Mouse (Mus musculus) kidney, embryonic 14.5 days (tissue): Measurements from ENCODE around the gene Spryd3. TPM values are rescaled to one million over a fixed set of nuclear protein-coding genes. Genes with fewer than 3 reads are reported as not detected.

Source experiments
- ATAC-seq: fragments of 200-750 bp; cut with Nextera tagmentation; 2 replicates; pipeline ENCODE4 v1.8.0; 2017; ENCODE audit warnings: moderate number of reproducible peaks, mild to moderate bottlenecking, moderate TSS enrichment, moderate library complexity; ENCODE audit not compliant: low FRiP score, low TSS enrichment
- H3K27ac ChIP-seq: fragments of 300-500 bp; sonication (generic); 2 replicates; pipeline ENCODE4 v1.5.1; 2014; ENCODE audit warnings: low read depth, mild to moderate bottlenecking, low read length, moderate library complexity, mixed read lengths
- H3K27me3 ChIP-seq: fragments of 300-500 bp; sonication (generic); 2 replicates; pipeline ENCODE4 v1.6.1; 2014; ENCODE audit warnings: mild to moderate bottlenecking, low read length; ENCODE audit not compliant: control insufficient read depth, insufficient read depth
- H3K36me3 ChIP-seq: fragments of 300-500 bp; sonication (generic); 2 replicates; pipeline ENCODE4 v1.6.1; 2014; ENCODE audit warnings: low read length, mixed read lengths; ENCODE audit not compliant: control insufficient read depth, insufficient read depth
- H3K4me1 ChIP-seq: fragments of 300-500 bp; sonication (generic); 2 replicates; pipeline ENCODE4 v1.6.1; 2014; ENCODE audit warnings: low read length, mixed read lengths; ENCODE audit not compliant: control insufficient read depth, insufficient read depth
- H3K4me2 ChIP-seq: fragments of 300-500 bp; sonication (generic); replicated peaks from 2 replicates; pipeline ENCODE4 v1.6.1; 2014; ENCODE audit warnings: low read depth, mild to moderate bottlenecking, low read length
- H3K4me3 ChIP-seq: fragments of 300-500 bp; sonication (generic); 2 replicates; pipeline ENCODE4 v1.5.1; 2014; ENCODE audit warnings: mild to moderate bottlenecking, low read length
- H3K9ac ChIP-seq: fragments of 300-500 bp; sonication (generic); 2 replicates; pipeline ENCODE4 v1.6.1; 2014; ENCODE audit warnings: low read depth, mild to moderate bottlenecking, low read length, moderate library complexity
- H3K9me3 ChIP-seq: fragments of 300-500 bp; sonication (generic); 2 replicates; pipeline ENCODE4 v1.6.1; 2016; ENCODE audit warnings: low read length; ENCODE audit not compliant: control insufficient read depth
- WGBS: fragments of 180-500 bp; shearing (Covaris S2); extraction: QIAGEN DNeasy Blood & Tissue Kit; methylation state at CpG from one replicate; pipeline ENCODE4 v1.1.7; 2014; 5-methylcytosine and 5-hydroxymethylcytosine counted together
- polyA plus RNA-seq: library from polyadenylated mRNA; unstranded; fragments of >200 nt; fragmentation: Nextera tagmentation; extraction: Ambion mirVana; gene quantifications from 2 replicates; pipeline ENCODE4 v1.2.1, GENCODE M21; 2014

Spryd3 gene
- polyA plus RNA-seq, 1 experiment from 2014 or later: 11.1 TPM

DNA sequence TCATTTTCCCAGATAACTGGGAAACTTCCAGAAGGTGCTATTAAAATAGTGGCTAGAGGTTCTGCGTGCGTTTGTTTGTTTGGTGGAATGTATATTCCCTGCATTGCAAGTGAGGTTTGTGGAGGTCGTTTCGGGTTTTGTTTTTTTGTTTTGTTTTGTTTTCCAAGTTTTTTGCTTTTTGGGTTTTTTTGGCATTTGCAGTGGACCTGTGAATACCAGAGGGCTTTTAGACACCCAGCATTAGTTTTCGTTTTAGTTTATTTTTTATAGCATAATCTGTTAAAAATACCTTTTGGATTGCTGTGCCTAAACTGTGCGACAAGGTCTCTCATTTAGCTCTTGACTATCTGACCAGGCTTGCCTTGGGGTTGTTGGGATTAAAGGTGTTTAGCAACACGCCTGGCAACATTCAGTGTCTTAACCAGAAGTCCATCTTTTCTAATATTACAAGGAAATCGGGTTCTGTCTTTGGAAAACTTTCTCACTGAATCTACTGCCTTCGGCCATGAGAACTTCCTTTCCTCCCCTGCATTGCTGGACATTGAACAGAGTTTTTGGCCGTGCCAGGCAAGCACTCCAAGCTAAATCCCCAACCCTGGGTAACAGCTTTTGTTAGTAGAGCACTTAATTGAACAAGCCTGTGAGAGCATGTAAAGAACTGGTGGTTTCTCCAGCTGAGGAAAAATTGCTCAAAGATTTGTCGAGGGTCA, 61.0 kb downstream of the Spryd3 start:
- H3K4me3 ChIP-seq: peak overlapping the region; percentile 96
- H3K27ac ChIP-seq: peak overlapping the region; percentile 92; the same call in 1 of the 2 replicates
- ATAC-seq: no peak
- peaks cover 17% of the 10 kb centered on the region for H3K4me1 ChIP-seq
- H3K36me3 ChIP-seq: no peaks in the 10 kb centered on the region; the same call in 1 of the 2 replicates
- H3K4me2 ChIP-seq: peak overlapping the region; percentile 85
- H3K9ac ChIP-seq: peak overlapping the region; percentile 98
- H3K27me3 ChIP-seq: no peaks in the 10 kb centered on the region
- no peaks in the 10 kb centered on the region for H3K9me3 ChIP-seq
- 10% methylated on average over 11 of the region's 11 CpGs for WGBS

GRCm38 (mm10) chr15:102074070-102074731, 61.8 kb downstream of the Spryd3 start:
- ATAC-seq: peak; percentile 53
- Histone ChIP-seq H3K4me3 (peak overlapping the region; percentile 96), H3K27ac (peak overlapping the region; percentile 92), H3K4me2 (peak overlapping the region; percentile 85), H3K9ac (peak overlapping the region; percentile 98), H3K9me3 (no peaks in the 10 kb centered on the region), H3K27me3 (no peaks in the 10 kb centered on the region), H3K4me1 (peaks cover 19% of the 10 kb centered on the region), H3K36me3 (no peaks in the 10 kb centered on the region; the same call in 1 of the 2 replicates)
- under 1% methylated on average over 55 of the region's 57 CpGs for WGBS

DNA sequence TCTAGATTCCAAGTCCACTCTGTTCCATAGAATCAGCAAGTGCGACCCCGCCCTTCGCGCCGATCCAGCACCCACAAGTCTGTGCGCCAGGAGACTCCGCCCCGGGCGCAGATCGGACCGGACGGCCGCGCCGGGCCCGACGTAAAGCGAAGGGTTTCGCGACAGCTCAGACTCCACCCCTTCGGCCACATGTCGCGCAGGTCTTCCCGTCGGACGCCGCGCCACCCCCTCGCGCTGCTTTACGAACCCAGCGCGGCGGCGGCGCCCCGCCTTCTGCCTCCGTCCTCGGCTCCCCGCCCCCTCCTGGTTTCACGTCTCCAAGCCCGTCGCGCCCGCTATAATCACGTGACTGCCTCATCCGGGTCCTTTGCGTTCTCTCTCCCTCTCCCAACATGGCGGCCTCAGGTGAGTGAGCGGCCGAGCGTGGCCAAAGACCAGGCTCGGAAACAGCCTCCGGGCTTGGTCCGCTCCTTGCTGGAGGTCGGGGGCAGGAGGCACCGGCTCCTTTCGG, 62.4 kb downstream of the Spryd3 start, which contains the start of gene Eif4b:
TSS of gene Eif4b (plus strand) at position 215 of the 511 bp plus-strand sequence.
- under 1% methylated on average over 58 of the region's 58 CpGs for WGBS
- no peaks in the 10 kb centered on the region for H3K9me3 ChIP-seq
- ATAC-seq: peak; percentile 94
- H3K9ac ChIP-seq: peak within 1 kb of the TSS; percentile 98
- peak within 1 kb of the TSS; percentile 92 for H3K27ac ChIP-seq
- H3K36me3 ChIP-seq: no peaks in the 10 kb centered on the region; the same call in 1 of the 2 replicates
- H3K4me2 ChIP-seq: peak within 1 kb of the TSS; percentile 85
- H3K4me1 ChIP-seq: peaks cover 19% of the 10 kb centered on the region
- peak within 1 kb of the TSS; percentile 96 for H3K4me3 ChIP-seq
- no peaks in the 10 kb centered on the region for H3K27me3 ChIP-seq

DNA sequence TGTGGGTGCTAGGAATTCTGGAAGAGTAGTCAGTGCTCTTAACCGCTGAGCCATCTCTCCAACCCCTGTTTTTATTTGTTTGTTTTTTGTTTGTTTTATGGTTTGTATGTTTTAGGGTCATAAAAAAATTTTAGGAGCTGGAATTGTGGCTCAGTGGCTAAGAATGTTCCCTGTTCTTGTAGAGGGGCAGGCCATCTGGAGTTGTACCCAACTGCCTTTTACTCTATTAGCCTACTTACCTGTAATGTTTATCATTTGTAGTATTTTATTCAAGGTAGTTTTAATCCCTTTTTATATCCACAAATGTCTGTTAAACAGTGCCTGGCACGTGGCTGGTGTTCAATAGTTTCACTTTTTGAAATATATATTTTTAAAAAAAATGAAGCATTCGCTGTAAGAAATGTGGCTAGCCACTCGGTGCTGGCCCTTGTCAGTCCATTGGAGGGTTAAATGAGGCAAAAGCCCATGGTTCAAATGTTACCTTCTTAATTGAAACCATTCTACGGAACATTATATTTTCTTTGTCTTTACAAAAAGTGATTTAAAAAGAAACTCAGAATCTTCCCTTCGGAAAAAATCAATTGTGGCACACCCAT, 63.0 kb downstream of the Spryd3 start:
- Histone ChIP-seq H3K4me1 (peaks cover 19% of the 10 kb centered on the region), H3K4me3 (peak overlapping the region; percentile 96), H3K27me3 (no peaks in the 10 kb centered on the region), H3K9ac (no peak overlapping the region), H3K36me3 (no peaks in the 10 kb centered on the region; the same call in 1 of the 2 replicates), H3K4me2 (peak overlapping the region; percentile 24), H3K9me3 (no peaks in the 10 kb centered on the region), H3K27ac (no peak overlapping the region)
- 14% methylated on average over 6 of the region's 6 CpGs for WGBS
- ATAC-seq: peak; percentile 6; the same call in 1 of the 2 replicates

GRCm38 (mm10) chr15:102070476-102071467, 65.3 kb downstream of the Spryd3 start:
- no peak for ATAC-seq
- Histone ChIP-seq H3K4me3 (no peak overlapping the region), H3K9me3 (no peaks in the 10 kb centered on the region), H3K27me3 (0 out of 2 replicates have a peak, but pooled peaks cover 9% of the 10 kb centered on the region), H3K4me2 (no peak overlapping the region), H3K27ac (no peak overlapping the region), H3K9ac (no peak overlapping the region), H3K36me3 (no peaks in the 10 kb centered on the region), H3K4me1 (peaks cover 12% of the 10 kb centered on the region)
- 75% methylated on average over 13 of the region's 13 CpGs for WGBS

Other genes with a start within 250 kb of the Spryd3 start
- not detected in 2 replicates for gene Krt76, start 243.3 kb downstream of the Spryd3 start, polyA plus RNA-seq
- gene Krt4, start 211.5 kb downstream of the Spryd3 start, polyA plus RNA-seq: 0.11 and 0.38 TPM in 2 replicates
- gene Krt79, start 195.9 kb downstream of the Spryd3 start, polyA plus RNA-seq: 0.41 and 0.49 TPM in 2 replicates
- gene Krt78, start 181.9 kb downstream of the Spryd3 start, polyA plus RNA-seq: not detected in 2 replicates
- 179 and 184 TPM in 2 replicates for gene Krt8, start 131.8 kb downstream of the Spryd3 start, polyA plus RNA-seq
- gene Krt18, start 108.1 kb downstream of the Spryd3 start, polyA plus RNA-seq: 140 and 164 TPM in 2 replicates
- 85.1 and 139 TPM in 2 replicates for gene Eif4b, start 62.5 kb downstream of the Spryd3 start, polyA plus RNA-seq
- gene Tns2, start 35.8 kb downstream of the Spryd3 start, polyA plus RNA-seq: 39.1 and 46.6 TPM in 2 replicates
- gene Igfbp6, start 8.1 kb upstream of the Spryd3 start, polyA plus RNA-seq: 24.0 and 27.1 TPM in 2 replicates
- 0.11 and 0.28 TPM in 2 replicates for gene Soat2, start 14.3 kb upstream of the Spryd3 start, polyA plus RNA-seq
- 30.1 and 59.9 TPM in 2 replicates for gene Zfp740, start 67.0 kb upstream of the Spryd3 start, polyA plus RNA-seq
- gene Csad, start 68.5 kb upstream of the Spryd3 start, polyA plus RNA-seq: 50.6 and 68.1 TPM in 2 replicates
- 1.1 and 1.7 TPM in 2 replicates for gene Itgb7, start 95.7 kb upstream of the Spryd3 start, polyA plus RNA-seq
- gene Rarg, start 121.3 kb upstream of the Spryd3 start, polyA plus RNA-seq: 17.9 and 23.9 TPM in 2 replicates
- 0.37 and 0.84 TPM in 2 replicates for gene Gm9918, start 134.3 kb upstream of the Spryd3 start, polyA plus RNA-seq
- gene Mfsd5, start 143.2 kb upstream of the Spryd3 start, polyA plus RNA-seq: 53.7 and 65.3 TPM in 2 replicates
- 33.6 and 35.2 TPM in 2 replicates for gene Espl1, start 160.0 kb upstream of the Spryd3 start, polyA plus RNA-seq
- gene Pfdn5, start 189.9 kb upstream of the Spryd3 start, polyA plus RNA-seq: 481 and 576 TPM in 2 replicates
- 117 and 129 TPM in 2 replicates for gene Myg1, start 195.5 kb upstream of the Spryd3 start, polyA plus RNA-seq
- 73.3 and 84.7 TPM in 2 replicates for gene Aaas, start 214.5 kb upstream of the Spryd3 start, polyA plus RNA-seq
- 1.0 and 2.0 TPM in 2 replicates for gene Sp7, start 230.9 kb upstream of the Spryd3 start, polyA plus RNA-seq